Mouse (Mus musculus): ENCODE results near the gene Fcgr3. TPM values are rescaled to one million over a fixed set of nuclear protein-coding genes. Genes with fewer than 3 reads are reported as not detected.

Fcgr3 gene
- total RNA-seq (2021), result 10 to 100 TPM; 17.7 to 32.8 TPM
- long read RNA-seq, experiment 1, transcript Fcgr3-201 (5 exons, 1,347 nt), result major isoform, 8 of 12 reads
- long read RNA-seq, experiment 1, partial matches to known transcripts, result 0 of 12 reads
- long read RNA-seq, experiment 1, other reads (novel, unspliced or antisense), result 4 of 12 reads
- long read RNA-seq, experiment 2, transcript Fcgr3-201 (5 exons, 1,347 nt), result major isoform, 7 of 11 reads
- long read RNA-seq, experiment 2, partial matches to known transcripts, result 2 of 11 reads
- long read RNA-seq, experiment 2, other reads (novel, unspliced or antisense), result 1 of 11 reads

DNA sequence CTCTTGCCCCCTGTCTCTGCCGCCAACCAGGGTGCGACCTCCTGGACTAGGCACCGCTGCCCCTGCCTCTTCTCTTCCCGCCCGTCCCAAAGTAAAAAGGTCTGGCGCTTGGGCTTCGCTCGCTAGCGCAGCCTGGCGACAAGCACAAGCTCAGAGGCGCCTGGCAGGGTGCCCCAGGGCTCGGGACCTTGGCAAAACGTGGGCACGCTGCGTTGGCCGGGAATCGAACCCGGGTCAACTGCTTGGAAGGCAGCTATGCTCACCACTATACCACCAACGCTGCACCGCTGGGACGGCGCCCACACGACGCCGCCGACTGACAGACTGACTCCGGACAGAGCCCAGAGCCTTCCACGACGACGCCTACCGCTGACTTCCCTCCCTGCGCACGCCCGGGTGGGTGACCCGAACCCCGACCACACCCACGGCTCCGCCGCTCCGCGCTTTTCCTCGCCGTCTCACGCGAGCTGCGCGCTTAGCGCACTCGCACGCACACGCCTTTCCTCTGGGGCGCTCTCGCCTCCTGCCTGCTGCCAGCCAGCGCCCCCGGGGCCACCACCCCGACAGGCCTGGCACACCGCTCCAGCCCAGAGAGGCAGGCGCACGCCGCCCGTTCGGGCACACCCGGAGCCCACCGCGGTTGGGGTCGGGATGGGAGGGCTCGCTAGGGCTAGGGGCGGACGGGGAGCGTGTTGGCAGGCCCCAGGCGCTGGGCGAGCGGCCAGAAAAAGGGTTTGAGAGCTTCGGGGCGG is at the start of gene Fcgr3:
TSS of gene Fcgr3 (minus strand) at position 445 of the 752 bp plus-strand sequence.
- DNase-seq (ENCODE audit: low spot score in 2 of 2), result peak; percentile 81

DNA sequence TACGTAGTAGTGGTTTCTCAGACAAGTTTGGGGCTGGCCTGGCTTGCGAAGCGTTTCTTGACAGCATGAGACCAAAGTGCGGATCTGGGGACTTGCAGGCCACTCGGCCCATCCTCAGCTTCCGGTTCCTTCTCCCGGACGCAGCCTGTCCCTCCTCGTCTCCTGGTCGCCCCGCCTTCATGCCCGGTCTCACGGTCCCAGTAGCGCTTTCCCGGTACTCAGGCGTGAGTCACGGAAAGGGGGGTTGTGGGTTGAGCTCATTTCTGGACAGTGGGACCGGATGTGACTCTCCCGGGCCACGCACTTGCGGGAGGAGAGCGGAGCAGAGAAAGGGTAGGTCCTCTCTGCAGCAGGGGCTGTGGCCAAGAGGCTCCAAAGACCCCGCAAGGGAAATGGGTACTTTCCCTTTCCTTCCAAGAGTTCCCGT is 49.2 kb upstream of the Fcgr3 start, which contains the start of gene Cfap126:
TSS of gene Cfap126 (plus strand) at position 46 of the 427 bp plus-strand sequence.
- peak; percentile 79 to 85 for DNase-seq (ENCODE audit: low spot score in 2 of 2)

DNA sequence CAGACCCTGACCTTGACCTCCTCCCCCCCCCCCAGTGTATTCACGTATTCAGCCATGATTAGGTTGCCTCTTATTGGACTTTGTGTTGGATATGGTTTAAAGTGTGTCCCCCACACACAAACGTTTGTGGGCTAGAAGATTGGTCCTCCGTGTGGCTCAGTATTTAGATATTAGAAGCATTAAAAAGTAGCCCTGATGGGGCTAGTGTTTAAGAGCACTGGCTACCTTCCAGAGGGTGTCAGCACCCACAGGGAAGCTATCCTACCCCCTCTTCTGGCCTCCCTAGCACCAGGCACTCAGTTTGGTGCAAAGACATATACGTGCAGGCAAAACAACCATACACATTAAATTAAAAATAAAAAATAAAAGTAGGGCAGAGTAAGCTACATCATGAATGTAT is 48.3 kb upstream of the Fcgr3 start:
- no peak for DNase-seq (ENCODE audit: low spot score in 2 of 2)

DNA sequence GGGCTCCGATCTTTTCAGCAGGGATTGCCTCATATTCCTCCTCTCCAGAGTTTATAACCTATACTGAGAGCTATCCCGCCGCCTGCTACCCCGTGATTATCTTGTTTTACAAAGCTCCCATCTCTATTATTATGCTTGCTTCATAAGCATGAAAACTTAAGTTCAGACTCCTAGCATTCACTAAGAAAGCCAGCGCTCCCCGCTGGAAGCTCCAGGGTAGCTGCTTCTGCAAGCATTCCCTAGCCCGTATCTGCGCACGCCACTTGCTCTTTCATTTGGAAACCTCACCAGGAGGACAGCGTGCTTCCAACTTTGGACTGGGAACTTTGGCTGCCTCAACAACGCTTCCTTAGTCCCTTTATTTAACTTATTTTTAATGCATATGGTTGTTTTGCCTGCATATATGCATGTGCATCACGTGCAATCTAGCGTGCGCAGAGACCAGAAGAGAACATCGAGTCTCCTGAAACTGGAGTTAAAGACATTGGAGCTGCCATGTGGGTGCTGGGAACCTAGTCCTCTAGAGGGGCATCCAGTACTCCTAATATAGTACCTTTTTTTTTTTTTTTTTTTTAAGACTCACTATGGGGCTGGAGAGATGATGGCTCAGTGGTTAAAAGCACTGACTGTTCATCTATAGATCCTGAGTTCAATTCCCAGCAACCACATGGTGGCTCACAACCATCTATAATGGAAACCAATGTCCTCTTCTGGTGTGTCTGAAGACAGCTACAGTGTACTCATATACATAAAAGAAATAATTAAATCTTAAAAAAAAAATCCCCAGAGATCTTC is 47.2 kb upstream of the Fcgr3 start:
- DNase-seq (ENCODE audit: low spot score in 2 of 2), result peak in 1 of 2 experiments; percentile 45

DNA sequence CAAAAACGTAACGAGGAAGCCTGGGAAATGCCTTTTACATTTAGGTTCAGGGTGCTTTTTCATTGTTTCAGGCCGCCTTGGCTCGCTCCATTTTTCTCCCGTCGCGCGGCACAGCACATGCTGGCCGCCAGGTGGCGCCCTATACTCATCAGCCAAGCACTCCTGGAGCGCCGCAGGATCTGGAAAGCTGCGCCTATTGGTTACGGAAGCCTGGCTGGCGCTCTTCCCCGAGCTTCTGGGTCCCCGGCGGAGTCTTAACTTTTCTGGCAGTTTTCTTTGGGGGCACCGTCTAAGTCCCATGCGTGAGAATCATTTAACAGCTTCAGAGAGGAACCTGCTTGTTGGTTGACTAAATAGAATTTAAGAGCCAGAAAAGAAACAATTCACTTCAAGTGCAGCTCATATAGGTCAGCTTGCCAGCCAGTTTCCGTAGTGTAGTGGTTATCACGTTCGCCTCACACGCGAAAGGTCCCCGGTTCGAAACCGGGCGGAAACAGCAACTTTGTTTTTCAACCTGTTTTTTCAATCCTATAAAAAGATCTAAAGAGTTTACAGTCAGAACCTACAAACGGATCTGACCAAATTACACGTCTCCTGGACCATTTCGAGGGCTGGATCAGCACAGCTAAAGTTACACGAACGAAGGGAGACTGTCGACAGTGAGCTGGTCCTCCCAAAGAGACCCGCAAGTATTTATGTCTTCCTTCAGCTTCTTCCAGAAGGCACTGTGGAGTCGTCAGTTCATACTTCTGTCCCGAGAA is 46.5 kb upstream of the Fcgr3 start:
- peak; percentile 93 to 94 for DNase-seq (ENCODE audit: low spot score in 2 of 2)

DNA sequence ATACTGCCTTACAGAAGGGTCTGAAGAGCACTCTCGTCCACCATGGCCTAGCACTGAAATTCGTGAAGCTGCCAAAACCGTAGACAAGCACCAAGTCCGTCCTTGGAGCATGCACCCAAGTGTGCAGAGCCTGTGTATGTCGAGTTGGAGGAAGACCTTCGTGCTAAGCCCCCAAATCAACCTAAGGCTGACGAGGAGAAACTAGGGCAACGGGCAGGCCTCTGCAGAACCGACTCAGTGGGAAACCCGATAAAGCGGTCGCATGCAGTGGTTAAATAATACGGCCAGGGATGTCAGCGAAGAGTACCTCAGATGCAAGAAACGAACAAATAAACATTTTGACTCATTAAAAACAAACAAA is 45.9 kb upstream of the Fcgr3 start:
- DNase-seq (ENCODE audit: low spot score in 2 of 2), result no peak

DNA sequence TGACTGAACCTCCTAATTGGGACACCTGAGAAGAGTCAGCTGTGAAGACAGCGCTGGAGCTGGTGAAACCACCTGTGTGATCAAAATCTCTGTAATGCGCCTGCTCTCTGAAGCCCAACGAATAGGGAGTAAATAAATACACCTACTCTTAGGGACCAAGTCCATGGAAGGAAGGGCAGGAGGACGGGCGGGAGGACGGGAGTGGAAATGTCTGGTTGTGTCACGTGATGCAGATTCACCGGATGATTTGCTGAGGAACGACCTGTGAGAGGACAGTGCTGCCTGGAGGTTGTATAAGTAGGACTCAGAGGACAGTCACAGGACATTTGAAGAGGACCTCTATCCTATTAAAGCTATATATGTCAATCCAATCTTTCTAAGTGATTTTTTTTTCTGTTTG is 44.9 kb upstream of the Fcgr3 start:
- DNase-seq (ENCODE audit: low spot score in 2 of 2), result no peak

DNA sequence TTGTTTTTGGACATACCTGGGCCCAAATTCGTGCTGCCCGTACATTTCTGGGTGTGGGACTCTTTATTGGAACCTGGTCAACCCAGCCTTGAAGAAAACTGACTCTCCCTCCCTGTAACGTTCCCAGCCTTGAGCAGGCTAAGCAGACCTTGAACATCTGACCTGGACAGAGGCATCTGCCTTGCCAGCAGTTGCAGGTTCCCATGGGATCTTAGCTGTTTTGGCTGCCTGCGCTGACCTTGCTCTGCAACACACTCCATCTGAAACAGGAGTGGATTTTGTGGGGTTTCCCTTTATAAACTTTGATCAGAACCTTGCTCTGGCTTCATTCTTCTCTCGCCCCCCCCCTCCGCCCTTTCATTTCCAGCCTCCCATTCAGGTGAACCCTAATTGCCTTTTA is 40.5 kb upstream of the Fcgr3 start:
- DNase-seq (ENCODE audit: low spot score in 2 of 2), result no peak

DNA sequence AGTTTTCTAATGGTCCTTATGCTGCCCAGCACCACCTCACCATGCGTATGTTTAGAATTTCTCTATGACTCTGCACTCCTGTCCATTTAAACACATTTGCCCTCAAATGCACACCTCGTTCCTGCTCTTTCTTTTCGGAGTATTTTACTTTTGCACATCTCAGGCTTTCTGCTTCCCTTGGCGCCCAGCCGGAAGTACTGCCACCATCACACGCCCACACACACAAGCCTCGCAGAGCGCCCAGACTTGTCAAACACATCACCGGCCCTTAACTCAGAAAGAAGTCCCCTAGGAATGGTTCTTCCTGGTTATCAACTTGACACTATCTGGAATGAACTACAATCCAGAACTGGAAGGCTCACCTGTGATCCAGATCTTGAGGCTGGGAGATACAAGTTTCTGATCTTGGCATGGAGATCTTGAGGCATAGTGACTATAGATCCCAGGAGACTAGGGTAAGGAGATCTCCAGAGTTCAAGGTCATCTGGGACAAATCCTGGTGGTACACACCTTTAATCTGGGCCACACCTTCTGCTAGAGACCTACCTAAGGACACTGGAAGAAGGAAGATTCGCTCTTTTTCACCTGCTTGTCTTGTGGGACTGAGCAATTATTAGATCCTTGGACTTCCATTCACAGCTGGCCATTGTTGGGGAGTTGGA is 38.6 kb upstream of the Fcgr3 start:
- DNase-seq (ENCODE audit: low spot score in 2 of 2), result no peak

DNA sequence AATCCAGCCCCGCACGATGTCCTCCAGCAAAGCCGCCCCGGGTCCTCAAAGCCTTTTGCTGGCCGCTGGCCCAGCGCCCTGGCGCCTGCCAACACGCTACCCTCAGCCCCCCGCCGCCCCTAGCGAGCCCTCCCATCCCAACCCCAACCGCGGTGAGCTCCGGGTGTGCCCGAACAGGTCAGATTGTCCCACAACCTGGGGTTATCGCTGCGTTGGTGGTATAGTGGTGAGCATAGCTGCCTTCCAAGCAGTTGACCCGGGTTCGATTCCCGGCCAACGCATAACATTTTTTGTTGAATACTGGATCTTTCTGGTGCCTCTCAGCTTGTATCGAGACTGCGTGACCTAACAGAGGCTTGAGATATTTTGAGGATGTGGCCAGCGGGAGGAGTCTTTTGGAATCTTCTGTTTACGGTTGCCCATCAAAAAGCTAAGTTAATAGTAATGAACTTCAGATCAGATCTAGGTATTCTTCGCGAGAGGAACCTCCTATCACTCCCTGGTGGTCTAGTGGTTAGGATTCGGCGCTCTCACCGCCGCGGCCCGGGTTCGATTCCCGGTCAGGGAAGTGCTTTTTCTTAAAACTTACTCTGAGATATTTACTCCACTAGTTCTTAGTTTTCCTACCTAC is 37.9 kb upstream of the Fcgr3 start:
- DNase-seq (ENCODE audit: low spot score in 2 of 2), result peak; percentile 90 to 93

DNA sequence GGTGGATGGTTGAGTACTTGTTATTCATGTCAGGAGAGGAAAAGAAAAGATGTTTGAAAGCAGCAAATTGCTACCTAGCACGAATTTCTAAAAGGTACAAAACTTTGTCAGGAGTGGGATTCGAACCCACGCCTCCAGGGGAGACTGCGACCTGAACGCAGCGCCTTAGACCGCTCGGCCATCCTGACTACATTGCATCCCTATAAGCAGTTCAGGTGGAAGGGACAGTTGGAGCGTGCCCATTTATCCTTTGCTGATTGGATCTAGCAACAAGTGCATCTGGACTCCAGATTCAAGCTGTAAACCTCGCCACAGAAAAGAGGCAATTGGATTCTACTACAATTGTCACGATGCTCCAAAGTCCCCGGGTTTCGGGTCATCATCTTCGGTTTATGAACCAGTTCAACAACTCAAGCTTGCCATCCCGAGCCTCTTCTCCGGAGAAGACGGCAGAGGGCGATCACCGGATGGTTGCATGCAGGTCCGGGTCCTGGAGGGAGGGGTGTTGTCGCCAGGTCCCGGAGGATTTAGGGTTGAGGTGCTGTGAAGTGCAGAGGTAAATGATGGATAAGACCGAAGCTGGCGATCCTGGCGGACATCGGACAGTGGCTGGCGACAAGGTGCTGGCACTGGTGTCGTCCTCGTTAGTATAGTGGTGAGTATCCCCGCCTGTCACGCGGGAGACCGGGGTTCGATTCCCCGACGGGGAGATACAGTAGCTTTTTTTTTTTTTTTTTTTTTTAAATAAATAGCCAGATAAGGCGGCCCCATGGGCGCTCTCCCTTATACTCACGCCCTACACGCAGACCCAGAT is 37.2 kb upstream of the Fcgr3 start:
- peak; percentile 90 to 95 for DNase-seq (ENCODE audit: low spot score in 2 of 2)

DNA sequence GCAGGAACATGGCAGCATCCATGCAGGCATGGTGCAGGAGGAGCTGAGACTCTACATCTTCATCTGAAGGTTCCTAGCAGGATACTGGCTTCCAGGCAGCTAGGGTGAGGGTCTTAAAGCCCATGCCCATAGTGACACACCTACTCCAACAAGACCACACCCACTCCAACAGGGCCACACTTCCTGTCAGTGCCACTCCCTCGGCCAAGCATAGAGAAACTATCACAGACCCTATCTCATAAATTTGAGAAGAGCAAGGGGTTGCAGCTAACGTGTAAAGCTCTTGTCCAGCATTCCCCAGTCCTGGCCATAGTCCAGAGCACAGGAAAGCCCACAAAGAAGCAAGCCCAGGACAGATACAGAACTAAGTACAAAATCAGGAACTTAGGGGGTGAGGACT is 36.3 kb upstream of the Fcgr3 start:
- DNase-seq (ENCODE audit: low spot score in 2 of 2), result no peak

DNA sequence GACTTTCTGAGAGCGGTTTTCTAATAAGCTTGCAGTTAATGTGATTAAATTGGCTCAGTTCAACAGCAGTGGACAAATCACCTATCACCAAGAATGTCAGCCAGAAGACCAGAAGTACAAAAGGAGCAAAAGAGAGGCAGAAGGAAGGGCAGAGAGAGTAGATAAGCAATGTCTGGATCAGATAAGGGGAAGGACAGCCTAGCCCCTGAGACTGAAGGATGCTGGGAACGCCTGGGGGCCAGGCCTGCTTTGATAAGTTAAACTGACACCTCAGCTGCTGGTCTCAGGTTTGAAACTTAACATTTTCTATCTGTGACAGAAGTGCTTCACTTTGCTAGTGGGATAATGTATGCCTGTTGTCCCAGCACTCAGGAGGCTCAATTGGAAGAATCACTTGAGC is 32.9 kb upstream of the Fcgr3 start:
- DNase-seq (ENCODE audit: low spot score in 2 of 2), result no peak

DNA sequence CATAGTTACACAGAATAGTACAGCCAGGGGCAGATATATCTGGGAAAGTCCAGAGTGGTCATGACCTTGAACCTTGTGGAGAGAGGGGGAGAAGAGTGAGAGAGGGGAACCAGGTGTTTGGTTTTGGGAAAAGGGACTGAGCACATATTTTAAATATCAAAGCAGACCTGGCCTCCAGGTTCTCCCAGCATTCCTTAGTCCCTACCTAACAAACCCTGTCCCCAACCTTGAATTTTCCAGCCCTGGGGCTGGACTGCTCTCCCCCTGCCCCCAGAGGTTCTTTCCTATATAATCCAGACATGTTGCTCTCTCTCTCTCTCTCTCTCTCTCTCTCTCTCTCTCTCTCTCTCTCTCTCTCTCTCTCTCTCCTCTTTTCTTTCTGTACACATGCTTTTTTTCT is 32.4 kb upstream of the Fcgr3 start:
- no peak for DNase-seq (ENCODE audit: low spot score in 2 of 2)

DNA sequence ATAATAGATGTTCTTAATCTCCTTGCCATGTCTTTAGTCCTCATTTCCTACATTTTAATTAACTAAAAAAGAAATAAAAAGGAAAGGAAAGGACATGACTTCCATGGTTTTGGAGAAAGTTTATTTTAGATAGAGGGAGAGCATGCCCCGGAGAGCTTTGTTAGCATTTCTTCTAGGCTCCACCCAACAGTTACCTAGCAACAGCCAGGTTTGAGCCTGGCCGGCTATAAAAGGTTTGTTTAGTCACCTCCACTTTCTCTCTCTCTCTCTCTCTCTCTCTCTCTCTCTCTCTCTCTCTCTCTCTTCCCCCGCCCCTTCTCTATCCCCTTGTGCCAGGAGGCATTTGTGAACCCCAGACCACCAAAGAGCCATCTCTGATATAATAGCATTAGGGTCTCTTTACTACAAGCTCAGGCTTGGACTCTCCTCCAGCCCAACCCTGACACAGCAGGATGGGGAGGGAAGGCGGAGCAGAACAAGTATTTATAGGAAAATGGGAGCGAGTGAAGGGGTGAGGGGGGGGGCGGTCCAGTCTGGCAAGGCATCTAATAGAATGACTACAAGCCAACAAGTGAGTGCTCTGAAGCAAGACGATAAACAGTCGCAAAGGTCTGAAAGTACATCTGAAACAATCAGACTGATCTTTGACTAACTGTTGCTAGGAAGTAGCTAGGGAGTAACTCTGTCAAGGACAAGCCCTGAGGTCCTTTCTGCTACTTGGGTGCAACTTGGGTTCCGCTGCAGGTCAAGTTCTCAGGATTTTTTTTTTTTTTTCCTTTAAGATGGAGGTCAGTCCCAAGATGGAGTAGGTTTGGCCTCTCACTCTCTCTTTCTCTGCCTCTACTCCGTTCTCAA is 31.6 kb upstream of the Fcgr3 start:
- DNase-seq (ENCODE audit: low spot score in 2 of 2), result no peak

DNA sequence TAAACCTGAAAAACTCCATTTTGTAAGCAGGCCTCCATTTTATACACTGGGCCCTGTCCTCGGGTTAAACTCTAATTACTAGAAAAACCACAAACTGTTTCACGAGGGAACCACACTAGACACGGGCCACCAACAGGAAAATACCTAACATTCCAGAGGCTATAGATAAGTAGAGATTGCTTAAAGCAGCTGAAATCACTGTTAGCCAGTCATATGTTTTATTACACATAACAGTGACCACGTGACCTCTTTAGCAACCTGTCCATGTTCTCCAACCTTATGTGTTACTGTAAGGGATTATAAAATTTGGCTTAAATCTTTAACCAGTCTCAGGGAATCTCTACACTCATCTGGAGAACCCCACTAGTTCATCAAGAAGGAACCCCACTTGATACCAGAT is 29.7 kb upstream of the Fcgr3 start:
- DNase-seq (ENCODE audit: low spot score in 2 of 2), result no peak

DNA sequence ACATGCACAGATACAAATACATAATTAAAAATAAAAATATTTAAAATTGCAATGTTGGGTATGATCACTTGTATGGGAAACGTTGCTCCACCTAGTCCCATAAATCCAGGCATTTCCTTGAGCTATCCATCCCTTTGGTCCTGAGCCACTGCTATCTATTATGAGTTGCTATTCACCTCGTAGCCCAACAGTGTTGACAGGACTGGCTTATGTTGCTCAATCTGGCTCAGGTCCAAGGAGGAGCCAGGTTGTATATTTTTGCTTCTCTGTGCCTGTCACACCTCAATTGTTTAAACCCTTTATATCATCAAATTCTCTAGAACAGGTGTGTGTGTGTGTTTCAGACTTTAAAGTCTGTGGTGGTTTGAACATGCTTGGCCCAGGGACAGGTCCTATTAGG is 26.0 kb upstream of the Fcgr3 start:
- DNase-seq (ENCODE audit: low spot score in 2 of 2), result no peak

DNA sequence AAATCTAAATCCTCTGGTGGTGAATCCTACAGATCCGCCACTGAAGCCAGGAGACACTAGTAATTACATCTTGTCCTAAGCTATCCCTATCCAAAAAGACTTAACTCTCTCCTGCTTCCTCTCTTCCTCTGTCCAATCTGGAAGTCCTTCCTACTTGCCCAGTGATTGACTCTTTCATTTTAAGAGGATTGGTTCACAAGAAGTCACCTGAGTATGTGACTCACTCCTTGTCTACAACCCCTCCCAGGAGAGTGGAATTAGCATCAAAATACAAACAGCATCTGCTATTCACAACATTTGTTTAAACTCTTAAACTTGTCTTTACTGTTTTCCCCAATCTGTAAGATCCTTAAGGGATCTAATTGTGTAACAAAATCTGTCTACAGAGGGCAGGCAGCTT is 25.2 kb upstream of the Fcgr3 start:
- no peak for DNase-seq (ENCODE audit: low spot score in 2 of 2)

Measured in adrenal gland, adult 18-20 months (tissue).